Comparison of ENCODE assay signal across 26 mouse cellular contexts in genomic region chr13:9983293-9983692, GRCm38 (mm10).
DNase-seq lines count a peak whose midpoint lies in the region; ATAC-seq and TF ChIP-seq lines count a peak whose summit lies in the region.
"Had no signal": no experiment of that assay in that cellular context is flagged by ENCODE, and none has a peak within 500 bp of the region (broad histone marks: within the 10 kb centered on the region; RNA-seq: fewer than 3 reads in every experiment).

No protein-coding gene starts in this region.

- H3K4me3 ChIP-seq in kidney, postnatal 0 days (replicated peaks; ENCODE audit: low read depth, low read length): no peak overlapping the region
- H3K4me3 ChIP-seq in kidney, adult 2 months (ENCODE audit: insufficient read depth, low read depth, low read length): no peak overlapping the region
- no peak overlapping the region for H3K4me3 ChIP-seq in layer of hippocampus, adult 2 months
- H3K4me3 ChIP-seq: embryonic facial prominence, embryonic 13.5 days; forebrain, embryonic 10.5 days; forebrain, embryonic 13.5 days; heart, adult 2 months; heart, embryonic 10.5 days; heart, embryonic 13.5 days had no signal

- no peaks in the 10 kb centered on the region for H3K4me1 ChIP-seq in kidney, postnatal 0 days (replicated peaks; ENCODE audit: insufficient read depth, low read length)
- H3K4me1 ChIP-seq in kidney, adult 2 months (ENCODE audit: control insufficient read depth, insufficient read depth, low read length): no peaks in the 10 kb centered on the region
- H3K4me1 ChIP-seq: embryonic facial prominence, embryonic 13.5 days; forebrain, embryonic 10.5 days; forebrain, embryonic 13.5 days; heart, embryonic 10.5 days had no signal

- H3K9me3 ChIP-seq in kidney, postnatal 0 days (replicated peaks; ENCODE audit: low read length): no peaks in the 10 kb centered on the region
- H3K9me3 ChIP-seq: embryonic facial prominence, embryonic 13.5 days; forebrain, embryonic 10.5 days; forebrain, embryonic 13.5 days; G1E; heart, embryonic 10.5 days; heart, embryonic 13.5 days had no signal

- H3K9ac ChIP-seq in kidney, postnatal 0 days (ENCODE audit: low read depth, low read length): no peak overlapping the region
- H3K9ac ChIP-seq: embryonic facial prominence, embryonic 13.5 days; forebrain, embryonic 13.5 days; heart, embryonic 13.5 days; hindbrain, embryonic 14.5 days had no signal

- DNase-seq in kidney, postnatal 0 days (ENCODE audit: low spot score): peak; percentile 5
- DNase-seq in kidney, adult 2 months: no peak
- DNase-seq in MN1 (ENCODE audit: low spot score): peak; percentile 45
- DNase-seq in layer of hippocampus, adult 2 months (ENCODE audit: low spot score in 2 of 2): no peak
- DNase-seq in B cell, adult 2 months: no peak
- DNase-seq: adrenal gland, adult 2 months; adrenal gland, postnatal 14 days; cerebellum, adult 11-12 months; cerebellum, adult 9-10 months; cerebellum, postnatal 14 days; gastrocnemius, postnatal 10 days; gastrocnemius, postnatal 36 days; heart, adult 2 months; heart, postnatal 14 days; heart, postnatal 4 days had no signal

- TF ChIP-seq POLR2A in kidney, adult 2 months (IDR thresholded peaks at IDR 0.05; ENCODE audit: low read depth, low read length): no peak

- H3K27ac ChIP-seq in kidney, postnatal 0 days: no peak overlapping the region
- H3K27ac ChIP-seq in kidney, adult 2 months (ENCODE audit: insufficient read depth, low read depth, low read length): no peak overlapping the region
- H3K27ac ChIP-seq in layer of hippocampus, adult 2 months: no peak overlapping the region
- H3K27ac ChIP-seq: embryonic facial prominence, embryonic 13.5 days; forebrain, embryonic 10.5 days; forebrain, embryonic 13.5 days; heart, adult 2 months; heart, embryonic 10.5 days; heart, embryonic 13.5 days; hindbrain, embryonic 14.5 days; hindbrain, postnatal 0 days had no signal

- WGBS in kidney, postnatal 0 days: 75% methylated on average over 2 of the region's 2 CpGs
- WGBS in kidney, adult 2 months: 74% methylated on average over 2 of the region's 2 CpGs

- H3K27me3 ChIP-seq in kidney, postnatal 0 days (ENCODE audit: insufficient read depth, low read length): no peaks in the 10 kb centered on the region
- no peaks in the 10 kb centered on the region for H3K27me3 ChIP-seq in kidney, adult 2 months (replicated peaks; ENCODE audit: control insufficient read depth, insufficient read depth, low read length)
- H3K27me3 ChIP-seq: embryonic facial prominence, embryonic 13.5 days; forebrain, embryonic 13.5 days; heart, embryonic 13.5 days had no signal

- no peak for ATAC-seq in kidney, postnatal 0 days (replicated peaks; ENCODE audit: low FRiP score, low read depth)
- peak; percentile 31 for ATAC-seq in megakaryocyte, adult 5-6 weeks (ENCODE audit: poor library complexity, severe bottlenecking)
- ATAC-seq: forebrain, embryonic 13.5 days; forebrain, embryonic 16.5 days; hindbrain, postnatal 0 days; inflammation-experienced regulatory T-cells, adult 6 months had no signal

- H3K4me2 ChIP-seq in kidney, postnatal 0 days (ENCODE audit: low read length): no peak overlapping the region
- H3K4me2 ChIP-seq: embryonic facial prominence, embryonic 13.5 days; forebrain, embryonic 13.5 days; heart, embryonic 13.5 days; hindbrain, embryonic 14.5 days had no signal

- no peaks in the 10 kb centered on the region for H3K36me3 ChIP-seq in kidney, postnatal 0 days (ENCODE audit: insufficient read depth, low read length)
- no peaks in the 10 kb centered on the region for H3K36me3 ChIP-seq in kidney, adult 2 months (ENCODE audit: control insufficient read depth, insufficient read depth, low read length)
- H3K36me3 ChIP-seq: embryonic facial prominence, embryonic 13.5 days; forebrain, embryonic 10.5 days; G1E; heart, embryonic 10.5 days; heart, embryonic 13.5 days had no signal

- TF ChIP-seq CTCF in kidney, postnatal 0 days (IDR thresholded peaks at IDR 0.05; ENCODE audit: low read depth): no peak
- no peak for TF ChIP-seq CTCF in kidney, adult 2 months (conservative IDR thresholded peaks at IDR 0.05; ENCODE audit: insufficient read depth, insufficient read length, low read depth, low read length)
- no peak for TF ChIP-seq CTCF in layer of hippocampus, adult 2 months (conservative IDR thresholded peaks at IDR 0.05)

Comparison
In these comparisons a context has a peak if more than half of its experiments do, and no peak if none do; other contexts are left out.
1. DNase-seq: peak in kidney, postnatal 0 days (single experiment) and MN1 (single experiment); none in kidney, adult 2 months (single experiment), layer of hippocampus, adult 2 months (0 of 2) and B cell, adult 2 months (0 of 2).